Mouse (Mus musculus) cerebellum, adult 11 months (tissue): ENCODE measurements around the gene Olfr310.

ENCODE experiments used
- DNase-seq: peaks from one replicate; pipeline ENCODE4 v3.0.0; 2022

Olfr310 gene

GRCm38 (mm10) chr7:86277072-86277471 lies at the start of gene Olfr310:
Olfr310 (minus strand) TSS chr7:86277172.
- no peak for DNase-seq

GRCm38 (mm10) chr7:86325530-86325929 lies 48.6 kb upstream of the Olfr310 start, which contains the start of gene Olfr308:
Olfr308 (minus strand) TSS chr7:86325630.
- no peak for DNase-seq

- DNase-seq, result no peak
These were observed 44.4 kb upstream of the Olfr310 start for GRCm38 (mm10) chr7:86321323-86321722.

GRCm38 (mm10) chr7:86313608-86314007 lies 36.6 kb upstream of the Olfr310 start, which contains the start of gene Olfr309:
Olfr309 (minus strand) TSS chr7:86313708.
- no peak for DNase-seq

- DNase-seq, result no peak
These were observed 30.8 kb downstream of the Olfr310 start, which contains the start of gene Vmn2r76 for GRCm38 (mm10) chr7:86246208-86246607. Vmn2r76 (minus strand) TSS chr7:86246308.
